Mouse (Mus musculus) liver, postnatal 0 days (tissue): ENCODE data around the gene Sergef.

Experiments
- CTCF ChIP-seq: sonication (generic); IDR thresholded peaks from 2 replicates; pipeline ENCODE4 v1.5.1; 2016; ENCODE audit warnings: antibody characterized with exemption, low read depth
- EP300 ChIP-seq: IDR thresholded peaks from 2 replicates; pipeline ENCODE4 v1.6.1; 2016; ENCODE audit warnings: antibody characterized with exemption, low read depth, mild to moderate bottlenecking

- TF ChIP-seq CTCF, result no peak
- no peak for TF ChIP-seq EP300
These were observed 190.5 kb downstream of the Sergef start for GRCm38 (mm10) chr7:46448922-46449645.
